Mouse (Mus musculus) MEL (cell line): ENCODE results near the gene Slc1a1. TPM values are rescaled to one million over a fixed set of nuclear protein-coding genes. Genes with fewer than 3 reads are reported as not detected.

Experiments
- DNase-seq: peaks from one replicate; pipeline ENCODE4 v3.0.0; 2011; ENCODE audit warnings: low read depth, low spot score
- H3K27ac ChIP-seq: 2 replicates; pipeline ENCODE4 v1.5.1; 2012; ENCODE audit warnings: low read depth, mild to moderate bottlenecking, control low read depth, low read length, moderate library complexity; ENCODE audit not compliant: control insufficient read depth
- H3K27me3 ChIP-seq, 2 experiments: fragments of 150-350 bp in 1 of 2; sonication (generic) in 1 of 2; 2 replicates each; pipeline ENCODE4 v1.6.1; 2012; ENCODE audit warnings: low read length in 2 of 2, mild to moderate bottlenecking in 2 of 2, improper control_type of control experiment in 1 of 2, moderate library complexity in 1 of 2; ENCODE audit not compliant: insufficient read depth in 2 of 2, control insufficient read depth in 1 of 2
- H3K36me3 ChIP-seq, 2 experiments: 2 replicates each; pipeline ENCODE4 v1.6.1; 2012 to 2014; ENCODE audit warnings: low read length in 2 of 2, improper control_type of control experiment in 1 of 2, inconsistent platforms in 1 of 2, mild to moderate bottlenecking in 1 of 2; ENCODE audit not compliant: insufficient read depth in 2 of 2, control insufficient read depth in 1 of 2
- H3K4me1 ChIP-seq, 2 experiments: fragments of 150-350 bp in 1 of 2; sonication (generic) in 1 of 2; 2 replicates each; pipeline ENCODE4 v1.6.1; 2012; ENCODE audit warnings: low read length in 2 of 2, improper control_type of control experiment in 1 of 2, mild to moderate bottlenecking in 1 of 2; ENCODE audit not compliant: insufficient read depth in 2 of 2, control insufficient read depth in 1 of 2
- H3K4me3 ChIP-seq, 2 experiments: fragments of 150-350 bp in 1 of 2; sonication (generic) in 1 of 2; 2 replicates each; pipeline ENCODE4 v1.5.1; 2012; ENCODE audit warnings: low read depth in 2 of 2, low read length in 2 of 2, mild to moderate bottlenecking in 2 of 2, moderate library complexity in 2 of 2, control low read depth in 1 of 2, improper control_type of control experiment in 1 of 2; ENCODE audit not compliant: control insufficient read depth in 1 of 2, insufficient read depth in 1 of 2
- H3K79me2 ChIP-seq: 2 replicates; pipeline ENCODE4 v1.6.1; 2012; ENCODE audit warnings: mild to moderate bottlenecking, low read length, moderate library complexity; ENCODE audit not compliant: control insufficient read depth, poor library complexity, insufficient read depth
- H3K9ac ChIP-seq: 2 replicates; pipeline ENCODE4 v1.6.1; 2012; ENCODE audit warnings: low read depth, mild to moderate bottlenecking, control low read depth, low read length, moderate library complexity; ENCODE audit not compliant: control insufficient read depth, poor library complexity, severe bottlenecking
- H3K9me3 ChIP-seq: fragments of 150-350 bp; sonication (generic); replicated peaks from 2 replicates; pipeline ENCODE4 v1.6.1; 2012; ENCODE audit warnings: mild to moderate bottlenecking, low read length, improper control_type of control experiment, moderate library complexity; ENCODE audit not compliant: insufficient read depth
- BHLHE40 ChIP-seq: IDR thresholded peaks from 2 replicates; pipeline ENCODE4 v1.6.1; 2012; ENCODE audit warnings: low read depth, mild to moderate bottlenecking, inconsistent platforms, low read length, improper control_type of control experiment, borderline replicate concordance
- CHD1 ChIP-seq: IDR thresholded peaks from 2 replicates; pipeline ENCODE4 v1.6.1; 2012; ENCODE audit warnings: low read depth, mild to moderate bottlenecking, inconsistent platforms, low read length, improper control_type of control experiment
- CHD2 ChIP-seq: IDR thresholded peaks from 2 replicates; pipeline ENCODE4 v1.6.1; 2011; ENCODE audit warnings: low read length, improper control_type of control experiment
- E2F4 ChIP-seq: IDR thresholded peaks from 2 replicates; pipeline ENCODE4 v1.6.1; 2011; ENCODE audit warnings: low read depth, low read length, improper control_type of control experiment, borderline replicate concordance
- EP300 ChIP-seq, 2 experiments: IDR thresholded peaks; 2 replicates each; pipeline ENCODE4 v1.6.1; 2011; ENCODE audit warnings: improper control_type of control experiment in 2 of 2, low read length in 2 of 2, low read depth in 1 of 2, mild to moderate bottlenecking in 1 of 2
- ETS1 ChIP-seq: IDR thresholded peaks from 2 replicates; pipeline ENCODE4 v1.6.1; 2012; ENCODE audit warnings: low read depth, mild to moderate bottlenecking, inconsistent platforms, low read length, improper control_type of control experiment, moderate library complexity
- GABPA ChIP-seq: IDR thresholded peaks from 2 replicates; pipeline ENCODE4 v1.6.1; 2012; ENCODE audit warnings: low read depth, mild to moderate bottlenecking, inconsistent platforms, low read length, improper control_type of control experiment, moderate library complexity
- HCFC1 ChIP-seq: IDR thresholded peaks from 2 replicates; pipeline ENCODE4 v1.6.1; 2012; ENCODE audit warnings: low read depth, mild to moderate bottlenecking, inconsistent platforms, low read length, improper control_type of control experiment, moderate library complexity
- MAX ChIP-seq: IDR thresholded peaks from 2 replicates; pipeline ENCODE4 v1.6.1; 2011; ENCODE audit warnings: low read length, improper control_type of control experiment
- MAZ ChIP-seq: IDR thresholded peaks from 2 replicates; pipeline ENCODE4 v1.6.1; 2012; ENCODE audit warnings: low read depth, mild to moderate bottlenecking, inconsistent platforms, low read length, improper control_type of control experiment
- MYC ChIP-seq: IDR thresholded peaks from 2 replicates; pipeline ENCODE4 v1.6.1; 2011; ENCODE audit warnings: low read depth, mild to moderate bottlenecking, low read length, improper control_type of control experiment, moderate library complexity
- NELFE ChIP-seq: IDR thresholded peaks from 2 replicates; pipeline ENCODE4 v1.6.1; 2011; ENCODE audit warnings: low read depth, low read length, improper control_type of control experiment
- NRF1 ChIP-seq: IDR thresholded peaks from 2 replicates; pipeline ENCODE4 v1.6.1; 2014; ENCODE audit warnings: low read depth, mild to moderate bottlenecking, inconsistent platforms, low read length, improper control_type of control experiment, moderate library complexity; ENCODE audit not compliant: poor library complexity, insufficient read depth, severe bottlenecking
- POLR2A ChIP-seq, 2 experiments: IDR thresholded peaks; 2 replicates each; pipeline ENCODE4 v1.6.1; 2011 to 2012; ENCODE audit warnings: low read length in 2 of 2, mild to moderate bottlenecking in 2 of 2, control low read depth in 1 of 2, improper control_type of control experiment in 1 of 2, low read depth in 1 of 2, moderate library complexity in 1 of 2; ENCODE audit not compliant: control insufficient read depth in 1 of 2, insufficient read depth in 1 of 2, poor library complexity in 1 of 2
- POLR2AphosphoS2 ChIP-seq: IDR thresholded peaks from 2 replicates; pipeline ENCODE4 v1.6.1; 2011; ENCODE audit warnings: low read length, improper control_type of control experiment
- POLR2AphosphoS5 ChIP-seq: IDR thresholded peaks from 2 replicates; pipeline ENCODE4 v1.6.1; 2012; ENCODE audit warnings: low read depth, borderline replicate concordance, mild to moderate bottlenecking, inconsistent platforms, low read length, moderate library complexity, mixed read lengths
- RAD21 ChIP-seq: IDR thresholded peaks from 2 replicates; pipeline ENCODE4 v1.6.1; 2011; ENCODE audit warnings: mild to moderate bottlenecking, low read depth, low read length, improper control_type of control experiment
- SIN3A ChIP-seq: IDR thresholded peaks from 2 replicates; pipeline ENCODE4 v1.6.1; 2012; ENCODE audit warnings: low read length, improper control_type of control experiment, inconsistent platforms
- TBP ChIP-seq: IDR thresholded peaks from 2 replicates; pipeline ENCODE4 v1.8.0; 2011; ENCODE audit warnings: low read depth, low read length, improper control_type of control experiment
- TCF12 ChIP-seq: IDR thresholded peaks from 2 replicates; pipeline ENCODE4 v1.6.1; 2014; ENCODE audit warnings: low read depth, mild to moderate bottlenecking, inconsistent platforms, low read length, improper control_type of control experiment, moderate library complexity
- UBTF ChIP-seq: IDR thresholded peaks from 2 replicates; pipeline ENCODE4 v1.6.1; 2012; ENCODE audit warnings: low read depth, mild to moderate bottlenecking, inconsistent platforms, low read length, improper control_type of control experiment, moderate library complexity, borderline replicate concordance; ENCODE audit not compliant: insufficient read depth
- USF1 ChIP-seq: IDR thresholded peaks from 2 replicates; pipeline ENCODE4 v1.6.1; 2014; ENCODE audit warnings: low read depth, mild to moderate bottlenecking, inconsistent platforms, low read length, improper control_type of control experiment, moderate library complexity
- USF2 ChIP-seq, 2 experiments: IDR thresholded peaks; 2 replicates each; pipeline ENCODE4 v1.6.1; 2011 to 2012; ENCODE audit warnings: improper control_type of control experiment in 2 of 2, low read length in 2 of 2, borderline replicate concordance in 1 of 2, inconsistent platforms in 1 of 2, low read depth in 1 of 2, mild to moderate bottlenecking in 1 of 2; ENCODE audit not compliant: insufficient read depth in 1 of 2
- ZC3H11A ChIP-seq: IDR thresholded peaks from 2 replicates; pipeline ENCODE4 v1.6.1; 2012; ENCODE audit warnings: low read depth, mild to moderate bottlenecking, inconsistent platforms, low read length, improper control_type of control experiment
- ZMIZ1 ChIP-seq: IDR thresholded peaks from 2 replicates; pipeline ENCODE4 v1.6.1; 2012; ENCODE audit warnings: low read depth, mild to moderate bottlenecking, inconsistent platforms, low read length, improper control_type of control experiment, moderate library complexity
- ZNF384 ChIP-seq: IDR thresholded peaks from 2 replicates; pipeline ENCODE4 v1.6.1; 2012; ENCODE audit warnings: low read depth, mild to moderate bottlenecking, inconsistent platforms, low read length, improper control_type of control experiment
- polyA plus RNA-seq, 2 experiments: library from polyadenylated mRNA; stranded (reverse) in 1 of 2; unstranded in 1 of 2; fragments of >175 nt in 1 of 2; fragments of >200 nt in 1 of 2; gene quantifications; 2 replicates each; pipeline versions ENCODE4 v1.2.1 to v1.2.4; 2012; ENCODE audit warnings: low replicate concordance in 2 of 2, low read depth in 1 of 2; ENCODE audit not compliant: insufficient read length in 2 of 2, insufficient read depth in 1 of 2, missing spikeins in 1 of 2
- total RNA-seq: library from RNA; depleted of rRNA; stranded (reverse); fragments of 300-350 nt; gene quantifications from 2 replicates; pipeline ENCODE4 v1.2.3, GENCODE M21; 2012

Slc1a1 gene
- total and polyA plus RNA-seq, 3 experiments, result 0.07 TPM; not detected in 2

GRCm38 (mm10) chr19:28797611-28798010 lies 37.2 kb upstream of the Slc1a1 start:
- H3K4me3 ChIP-seq, result no peak overlapping the region
- H3K79me2 ChIP-seq, result no peaks in the 10 kb centered on the region
- no peak overlapping the region for H3K9ac ChIP-seq
- no peaks in the 10 kb centered on the region for H3K4me1 ChIP-seq
- no peaks in the 10 kb centered on the region for H3K36me3 ChIP-seq
- H3K27ac ChIP-seq, result no peak overlapping the region
- no peaks in the 10 kb centered on the region; a peak in 1 of 4 replicates for H3K27me3 ChIP-seq
- no peaks in the 10 kb centered on the region for H3K9me3 ChIP-seq
- TF ChIP-seq MAZ (no peak), MAX (no peak), NRF1 (no peak), POLR2AphosphoS5 (no peak), TCF12 (no peak), E2F4 (no peak), EP300 (IDR thresholded peaks at IDR 0.05; ENCODE audit: low read depth in 1 of 2, low read length in 2 of 2) (no peak), NELFE (no peak), POLR2AphosphoS2 (no peak), ZC3H11A (no peak), ETS1 (no peak), SIN3A (no peak), ZNF384 (no peak), MYC (no peak)
- DNase-seq, result no peak

- no peak overlapping the region for H3K4me3 ChIP-seq
- no peaks in the 10 kb centered on the region for H3K79me2 ChIP-seq
- TF ChIP-seq NRF1 (no peak), ZMIZ1 (no peak), CHD2 (no peak), MAX (no peak), USF1 (no peak), USF2 (IDR thresholded peaks at IDR 0.05; ENCODE audit: borderline replicate concordance in 1 of 2, insufficient read depth in 1 of 2, low read depth in 1 of 2, low read length in 2 of 2) (no peak), CHD1 (no peak), ETS1 (no peak), ZNF384 (no peak), HCFC1 (no peak), GABPA (no peak), POLR2A (IDR thresholded peaks at IDR 0.05; ENCODE audit: control insufficient read depth in 1 of 2, insufficient read depth in 1 of 2, low read depth in 1 of 2, low read length in 2 of 2, poor library complexity in 1 of 2) (no peak), E2F4 (no peak), TBP (no peak), BHLHE40 (no peak), UBTF (no peak), RAD21 (no peak), NELFE (no peak)
- H3K9me3 ChIP-seq, result no peaks in the 10 kb centered on the region
- DNase-seq, result no peak
- H3K9ac ChIP-seq, result no peak overlapping the region
- H3K36me3 ChIP-seq, result no peaks in the 10 kb centered on the region
- no peaks in the 10 kb centered on the region for H3K4me1 ChIP-seq
- no peak overlapping the region for H3K27ac ChIP-seq
- H3K27me3 ChIP-seq, result no peaks in the 10 kb centered on the region; a peak in 1 of 4 replicates
Observed at GRCm38 (mm10) chr19:28800448-28800847, 34.4 kb upstream of the Slc1a1 start.
